Mouse (Mus musculus): ENCODE results near the gene Gk.

GRCm38 (mm10) chrX:85771303-85771702 is 5.3 kb downstream of the Gk start:
- TF ChIP-seq CTCF (IDR thresholded peaks at IDR 0.05; ENCODE audit: extremely low read depth, insufficient read depth, insufficient read length, insufficient replicate concordance) (no peak), POLR2A (IDR thresholded peaks at IDR 0.05; ENCODE audit: low read depth, low read length) (no peak)

Measured in spleen, adult 2 months (tissue).